Mouse (Mus musculus) neural tube, embryonic 12.5 days (tissue): ENCODE data around the gene Meiob. TPM values are rescaled to one million over a fixed set of nuclear protein-coding genes. Genes with fewer than 3 reads are reported as not detected.

Experiments used
- ATAC-seq: fragments of 200-750 bp; cut with Nextera tagmentation; 2 replicates; pipeline ENCODE4 v1.8.0; 2017; ENCODE audit warnings: low read depth, mild to moderate bottlenecking, moderate TSS enrichment, moderate library complexity; ENCODE audit not compliant: low FRiP score
- H3K27ac ChIP-seq: fragments of 300-500 bp; sonication (generic); 2 replicates; pipeline ENCODE4 v1.5.1; 2016
- H3K27me3 ChIP-seq: fragments of 300-500 bp; sonication (generic); replicated peaks from 2 replicates; pipeline ENCODE4 v1.6.1; 2016; ENCODE audit warnings: mild to moderate bottlenecking
- H3K36me3 ChIP-seq: fragments of 300-500 bp; sonication (generic); 2 replicates; pipeline ENCODE4 v1.6.1; 2016; ENCODE audit warnings: mild to moderate bottlenecking
- H3K4me1 ChIP-seq: fragments of 300-500 bp; sonication (generic); 2 replicates; pipeline ENCODE4 v1.6.1; 2016
- H3K4me2 ChIP-seq: fragments of 300-500 bp; sonication (generic); replicated peaks from 2 replicates; pipeline ENCODE4 v1.6.1; 2016; ENCODE audit warnings: mild to moderate bottlenecking
- H3K4me3 ChIP-seq: fragments of 300-500 bp; sonication (generic); 2 replicates; pipeline ENCODE4 v1.5.1; 2016
- H3K9ac ChIP-seq: fragments of 300-500 bp; sonication (generic); 2 replicates; pipeline ENCODE4 v1.6.1; 2016; ENCODE audit warnings: mild to moderate bottlenecking
- H3K9me3 ChIP-seq: fragments of 300-500 bp; sonication (generic); 2 replicates; pipeline ENCODE4 v1.6.1; 2016; ENCODE audit warnings: mild to moderate bottlenecking
- WGBS: fragments of 180-500 bp; shearing (Covaris S2); methylation state at CpG from one replicate; pipeline ENCODE4 v1.1.7; 2016; 5-methylcytosine and 5-hydroxymethylcytosine counted together
- polyA plus RNA-seq: library from polyadenylated mRNA; unstranded; fragments of >200 nt; fragmentation: Nextera tagmentation; extraction: Ambion mirVana; gene quantifications from 2 replicates; pipeline ENCODE4 v1.2.1, GENCODE M21; 2016

The Meiob gene
- polyA plus RNA-seq, 1 experiment from 2014 or later: not detected

DNA sequence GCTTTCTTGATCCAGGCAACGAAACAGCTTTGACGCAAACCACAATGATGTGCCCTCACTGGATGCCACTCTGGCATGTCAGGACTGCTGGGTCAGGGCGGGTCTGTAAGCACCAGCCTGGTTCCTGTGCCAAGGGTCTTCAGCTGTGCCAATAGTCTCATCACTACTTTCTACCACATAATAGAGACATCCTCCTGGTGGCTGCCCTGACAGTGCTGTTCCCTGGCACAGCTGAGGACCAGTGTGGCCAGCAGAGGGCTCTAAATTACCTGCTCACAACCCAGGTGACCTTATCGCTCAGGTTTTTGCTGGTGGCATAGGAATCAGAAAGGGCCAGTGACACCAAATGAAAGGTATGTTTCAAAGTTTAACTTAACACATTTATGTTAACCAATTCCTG is 37.0 kb downstream of the Meiob start:
- Histone ChIP-seq H3K36me3 (no peaks in the 10 kb centered on the region), H3K4me1 (no peaks in the 10 kb centered on the region), H3K27me3 (peaks cover 3% of the 10 kb centered on the region; the same call in 1 of the 2 replicates), H3K9ac (no peak overlapping the region), H3K27ac (no peak overlapping the region), H3K9me3 (no peaks in the 10 kb centered on the region), H3K4me2 (no peak overlapping the region), H3K4me3 (no peak overlapping the region)
- 51% methylated on average over 4 of the region's 4 CpGs for WGBS
- ATAC-seq: no peak

DNA sequence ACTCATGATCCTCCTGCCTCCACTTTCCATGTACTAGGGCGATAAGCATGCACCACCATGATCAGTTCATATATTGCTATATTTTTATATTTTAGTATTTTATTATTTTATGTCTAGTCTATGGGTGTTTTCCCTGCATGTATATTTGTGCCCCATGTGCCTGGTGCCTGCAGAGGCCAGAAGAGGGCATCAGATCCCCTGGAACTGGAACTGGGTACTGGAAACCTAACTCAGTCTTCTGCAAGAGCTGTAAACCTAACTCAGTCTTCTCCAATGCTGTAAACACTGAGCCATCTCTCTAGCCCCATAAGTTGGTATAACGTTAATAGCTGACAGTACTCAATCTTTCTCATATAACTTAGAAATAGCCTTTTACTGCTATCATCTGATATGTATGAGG is 38.5 kb downstream of the Meiob start:
- H3K9ac ChIP-seq: no peak overlapping the region
- no peaks in the 10 kb centered on the region for H3K36me3 ChIP-seq
- peaks cover 3% of the 10 kb centered on the region; the same call in 1 of the 2 replicates for H3K27me3 ChIP-seq
- no peak overlapping the region for H3K4me3 ChIP-seq
- no peak for ATAC-seq
- no peak overlapping the region for H3K4me2 ChIP-seq
- H3K4me1 ChIP-seq: no peaks in the 10 kb centered on the region
- no peaks in the 10 kb centered on the region for H3K9me3 ChIP-seq
- 50% methylated on average over 2 of the region's 2 CpGs for WGBS
- H3K27ac ChIP-seq: no peak overlapping the region

DNA sequence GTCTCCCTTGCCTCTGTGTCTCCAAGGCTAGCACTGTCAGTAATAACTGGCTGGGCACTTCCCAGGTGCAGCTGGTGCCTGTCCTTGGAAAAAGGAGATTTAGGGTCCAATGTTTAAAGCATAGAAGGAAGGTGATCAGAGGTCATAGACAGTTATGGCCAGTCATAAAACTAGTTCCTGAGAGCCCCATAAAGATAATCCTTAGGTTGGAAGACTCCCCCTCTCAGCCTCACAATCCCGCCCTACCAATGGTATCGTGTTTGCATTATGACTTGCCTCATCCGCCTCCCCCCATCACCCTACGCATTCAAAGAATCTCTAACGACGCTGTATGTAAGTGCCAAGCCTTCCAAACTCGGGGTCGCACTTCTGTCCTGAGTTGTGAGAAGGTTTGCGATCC is 40.4 kb downstream of the Meiob start:
- H3K27ac ChIP-seq: no peak overlapping the region
- no peak for ATAC-seq
- H3K4me1 ChIP-seq: peaks cover 6% of the 10 kb centered on the region; the same call in 1 of the 2 replicates
- H3K36me3 ChIP-seq: no peaks in the 10 kb centered on the region
- H3K9ac ChIP-seq: no peak overlapping the region
- H3K4me2 ChIP-seq: no peak overlapping the region
- peaks cover 3% of the 10 kb centered on the region; the same call in 1 of the 2 replicates for H3K27me3 ChIP-seq
- no peak overlapping the region for H3K4me3 ChIP-seq
- H3K9me3 ChIP-seq: no peaks in the 10 kb centered on the region
- 44% methylated on average over 9 of the region's 9 CpGs for WGBS

DNA sequence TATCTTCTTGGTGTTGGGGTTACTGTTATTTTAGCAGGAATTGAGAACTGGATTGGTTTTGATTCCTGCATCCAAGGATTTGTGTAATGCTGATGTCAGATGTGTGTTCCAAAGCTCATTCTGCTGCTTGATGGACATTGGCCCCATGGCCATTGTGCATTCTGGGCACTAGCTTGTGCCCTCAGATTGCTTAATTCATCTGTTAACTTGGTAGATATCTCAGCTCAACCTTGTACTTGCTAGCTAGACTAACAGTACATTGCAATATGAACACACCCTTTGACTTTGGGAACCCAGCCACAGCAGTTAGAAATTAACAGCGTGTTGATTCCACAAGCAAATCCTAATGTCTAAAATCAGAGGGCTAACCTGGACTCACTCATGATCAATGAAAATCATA is 43.3 kb downstream of the Meiob start:
- WGBS: 98% methylated on average over 1 of the region's 1 CpGs
- ATAC-seq: no peak

DNA sequence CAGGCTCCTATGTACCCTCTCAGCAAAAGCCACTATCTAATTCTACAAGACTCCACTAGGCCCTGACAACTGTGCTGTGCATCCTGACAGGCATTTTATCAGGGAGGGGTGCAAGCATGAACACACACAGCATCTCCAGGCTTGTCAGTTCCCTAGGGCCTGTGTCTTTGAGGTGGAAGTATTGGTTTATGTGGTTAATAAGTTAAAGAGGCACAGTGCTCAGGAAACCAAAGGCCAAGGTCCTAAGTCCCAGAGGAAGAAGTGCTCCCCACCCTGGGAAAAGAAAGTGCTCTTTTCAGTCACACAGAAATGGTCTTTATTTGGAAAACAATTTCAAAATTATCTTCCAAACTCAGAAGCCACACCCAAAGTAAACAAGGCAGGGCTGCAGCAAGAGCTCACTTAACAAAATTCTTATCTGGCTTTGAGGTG is 44.5 kb downstream of the Meiob start:
- H3K9ac ChIP-seq: no peak overlapping the region
- no peak for ATAC-seq
- H3K9me3 ChIP-seq: no peaks in the 10 kb centered on the region
- H3K4me2 ChIP-seq: peak overlapping the region; percentile 92
- peaks cover 4% of the 10 kb centered on the region; the same call in 1 of the 2 replicates for H3K27me3 ChIP-seq
- no peak overlapping the region for H3K4me3 ChIP-seq
- H3K4me1 ChIP-seq: peaks cover 17% of the 10 kb centered on the region; the same call in 1 of the 2 replicates
- H3K27ac ChIP-seq: no peak overlapping the region
- peaks cover 5% of the 10 kb centered on the region for H3K36me3 ChIP-seq

More for the DNA sequence above, 43.3 kb downstream of the Meiob start:
- Histone ChIP-seq H3K36me3 (no peaks in the 10 kb centered on the region), H3K4me1 (peaks cover 17% of the 10 kb centered on the region; the same call in 1 of the 2 replicates), H3K4me3 (no peak overlapping the region), H3K27ac (no peak overlapping the region), H3K4me2 (no peak overlapping the region), H3K27me3 (peaks cover 4% of the 10 kb centered on the region; the same call in 1 of the 2 replicates), H3K9ac (no peak overlapping the region), H3K9me3 (no peaks in the 10 kb centered on the region)

DNA sequence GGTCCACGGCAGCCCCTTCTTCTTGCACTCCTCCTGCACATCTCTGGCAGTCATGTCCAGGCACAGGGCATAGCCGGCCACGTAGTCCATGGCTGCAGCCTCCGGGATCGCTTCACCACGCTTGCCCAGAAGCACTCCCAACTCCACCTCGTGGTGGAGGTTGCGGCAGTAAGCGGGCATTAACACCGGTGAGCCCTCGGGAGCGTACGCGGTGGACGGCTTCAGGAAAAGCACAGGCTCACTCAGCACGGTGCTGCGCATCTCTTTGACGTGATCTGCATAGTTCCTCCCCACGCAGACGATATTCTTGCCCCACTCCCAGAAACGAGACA is 45.6 kb downstream of the Meiob start:
- H3K4me2 ChIP-seq: peak overlapping the region; percentile 92
- H3K36me3 ChIP-seq: peaks cover 7% of the 10 kb centered on the region
- peak overlapping the region; percentile 78 for H3K4me3 ChIP-seq
- H3K27me3 ChIP-seq: peaks cover 4% of the 10 kb centered on the region; the same call in 1 of the 2 replicates
- H3K9me3 ChIP-seq: no peaks in the 10 kb centered on the region
- no peak overlapping the region for H3K27ac ChIP-seq
- peaks cover 17% of the 10 kb centered on the region; the same call in 1 of the 2 replicates for H3K4me1 ChIP-seq
- peak overlapping the region; percentile 77 for H3K9ac ChIP-seq
- WGBS: under 1% methylated on average over 21 of the region's 21 CpGs
- ATAC-seq: peak; percentile 73

DNA sequence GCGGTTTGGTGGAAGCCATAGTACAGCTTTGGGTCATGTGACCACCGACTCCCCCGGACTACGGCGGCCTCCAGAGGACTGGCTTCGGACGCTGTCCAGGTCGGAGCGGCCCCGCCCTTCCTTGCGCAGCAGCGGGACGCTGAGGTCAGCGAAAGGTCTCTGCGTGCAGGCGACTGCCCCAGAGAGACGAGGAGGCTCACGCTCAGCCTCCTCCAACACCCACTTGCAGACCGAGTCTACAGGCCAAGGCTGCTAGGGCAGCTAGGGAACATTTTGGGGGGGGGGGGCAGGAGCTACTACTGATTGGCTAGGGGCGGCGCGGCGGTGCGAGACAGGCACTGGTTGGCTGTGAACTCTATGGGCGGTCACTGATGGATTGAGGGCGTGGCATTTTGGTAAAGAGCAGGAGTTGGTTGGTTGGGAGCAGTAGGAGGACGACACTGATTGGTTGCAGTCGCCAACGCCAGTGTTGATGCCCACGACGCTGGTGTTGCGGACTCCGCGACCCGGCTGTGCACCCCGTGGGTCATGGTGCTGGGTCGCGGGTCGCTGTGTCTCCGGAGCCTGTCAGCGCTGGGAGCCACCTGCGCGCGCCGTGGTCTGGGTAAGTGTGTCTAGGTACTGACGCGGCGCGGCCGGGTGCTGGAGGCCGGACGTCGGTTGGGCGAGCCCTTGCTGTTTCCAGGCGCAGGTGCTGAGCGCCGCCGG is 46.1 kb downstream of the Meiob start, which contains the start of gene Fahd1:
TSS of gene Fahd1 (minus strand) at position 300 of the 708 bp plus-strand sequence.
- peaks cover 7% of the 10 kb centered on the region for H3K36me3 ChIP-seq
- peaks cover 17% of the 10 kb centered on the region; the same call in 1 of the 2 replicates for H3K4me1 ChIP-seq
- peaks cover 4% of the 10 kb centered on the region; the same call in 1 of the 2 replicates for H3K27me3 ChIP-seq
- H3K9me3 ChIP-seq: no peaks in the 10 kb centered on the region
- H3K9ac ChIP-seq: peak within 1 kb of the TSS; percentile 77
- peak within 1 kb of the TSS; percentile 84 for H3K27ac ChIP-seq
- peak; percentile 100 for ATAC-seq
- peak within 1 kb of the TSS; percentile 92 for H3K4me2 ChIP-seq
- H3K4me3 ChIP-seq: peak within 1 kb of the TSS; percentile 78
- WGBS: under 1% methylated on average over 58 of the region's 58 CpGs

DNA sequence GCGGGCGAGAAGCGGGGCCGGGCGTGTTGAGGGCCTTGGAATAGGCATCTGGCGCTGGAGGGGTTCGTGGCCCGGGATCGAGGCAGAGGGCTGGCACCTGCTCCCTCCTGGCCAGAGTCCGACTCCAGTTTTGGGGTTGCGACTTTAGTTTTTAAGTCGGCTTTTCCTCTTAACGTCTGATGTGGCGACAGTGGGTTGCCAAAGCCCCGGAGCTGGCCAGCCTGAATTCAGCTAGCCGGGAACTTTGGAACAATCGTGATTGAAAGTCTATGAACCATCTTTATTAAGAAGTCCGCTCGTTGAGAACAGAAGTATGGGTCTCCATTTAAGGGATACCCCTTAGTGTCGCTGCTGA is 46.7 kb downstream of the Meiob start:
- 2% methylated on average over 20 of the region's 20 CpGs for WGBS
- Histone ChIP-seq H3K4me2 (peak overlapping the region; percentile 92), H3K36me3 (peaks cover 7% of the 10 kb centered on the region), H3K4me1 (peaks cover 17% of the 10 kb centered on the region; the same call in 1 of the 2 replicates), H3K27me3 (peaks cover 4% of the 10 kb centered on the region; the same call in 1 of the 2 replicates), H3K27ac (no peak overlapping the region; the same call in 1 of the 2 replicates), H3K9me3 (no peaks in the 10 kb centered on the region), H3K4me3 (peak overlapping the region; percentile 78), H3K9ac (peak overlapping the region; percentile 67)
- ATAC-seq: no peak; the same call in 1 of the 2 replicates

DNA sequence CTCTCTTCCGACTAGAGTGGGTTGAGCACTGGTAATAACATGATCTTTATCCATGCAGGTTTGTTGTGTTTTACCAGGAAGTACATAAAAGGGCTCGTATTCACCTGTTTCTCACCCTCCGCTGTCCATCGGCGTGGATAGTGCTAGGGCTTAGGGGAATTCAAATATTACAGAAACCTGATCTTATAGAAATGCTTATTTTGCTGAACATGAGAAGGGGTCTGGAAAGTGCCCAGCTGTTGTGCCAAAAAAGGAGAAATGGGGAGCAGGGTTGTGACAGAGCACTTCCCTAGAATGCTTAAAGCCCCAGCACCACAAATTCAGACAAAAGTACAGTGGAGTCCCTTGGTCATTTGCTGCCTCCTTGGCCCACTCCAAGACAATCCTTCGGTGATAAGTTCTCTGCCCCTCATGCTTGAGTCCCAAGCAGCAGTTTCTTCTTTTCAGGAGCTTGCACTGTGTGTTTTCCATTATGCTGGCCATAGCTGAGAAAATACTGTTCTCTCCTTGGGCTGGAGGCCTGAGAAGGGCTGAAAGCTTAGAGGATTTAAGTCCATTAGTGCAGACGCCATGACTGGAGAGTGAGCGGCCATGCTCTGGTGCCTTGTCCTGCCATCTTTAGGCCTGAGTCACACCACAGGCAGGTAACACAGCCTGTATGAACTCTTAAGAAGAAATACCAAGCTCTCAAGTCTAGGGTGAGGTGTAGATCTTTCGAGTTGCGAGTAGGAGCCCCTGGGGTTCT is 47.5 kb downstream of the Meiob start:
- peak overlapping the region; percentile 92 for H3K4me2 ChIP-seq
- H3K4me1 ChIP-seq: peaks cover 17% of the 10 kb centered on the region; the same call in 1 of the 2 replicates
- WGBS: 85% methylated on average over 10 of the region's 10 CpGs
- peaks cover 9% of the 10 kb centered on the region for H3K36me3 ChIP-seq
- H3K4me3 ChIP-seq: peak overlapping the region; percentile 78; the same call in 1 of the 2 replicates
- ATAC-seq: no peak
- no peak overlapping the region for H3K9ac ChIP-seq
- no peak overlapping the region for H3K27ac ChIP-seq
- peaks cover 4% of the 10 kb centered on the region; the same call in 1 of the 2 replicates for H3K27me3 ChIP-seq
- H3K9me3 ChIP-seq: no peaks in the 10 kb centered on the region

DNA sequence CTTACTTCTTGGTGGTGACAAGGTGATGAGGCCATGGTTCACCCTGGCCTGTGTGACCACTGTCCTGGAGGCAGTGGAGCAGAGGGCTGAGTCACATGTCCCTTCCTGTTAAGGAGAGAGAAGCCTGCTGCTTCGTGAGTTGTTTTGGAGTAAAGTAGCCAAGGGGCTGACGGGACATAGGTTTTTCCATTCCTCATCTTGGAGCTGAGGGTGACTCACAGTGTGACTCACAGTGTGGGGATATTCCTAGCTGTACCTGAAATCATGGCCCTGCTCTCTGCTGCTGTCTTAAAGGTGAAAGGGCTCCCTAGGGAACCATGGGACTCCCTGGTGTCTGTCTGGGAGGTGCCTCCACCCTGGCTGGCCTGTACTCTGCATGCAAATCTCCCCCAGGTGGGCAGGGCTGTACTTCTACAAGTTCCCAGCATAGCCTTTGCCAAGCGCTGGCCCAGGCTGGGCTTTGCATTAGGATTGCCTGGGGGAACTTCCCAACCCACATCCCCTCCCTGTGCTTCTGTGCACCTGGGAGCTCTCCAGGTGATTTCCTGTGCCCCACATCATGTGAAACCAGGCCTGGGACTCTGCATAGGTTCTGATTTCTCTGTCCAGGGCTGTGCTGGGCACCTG is 51.9 kb downstream of the Meiob start:
- no peak for ATAC-seq
- Histone ChIP-seq H3K36me3 (peaks cover 33% of the 10 kb centered on the region), H3K4me1 (peaks cover 7% of the 10 kb centered on the region; the same call in 1 of the 2 replicates), H3K4me3 (no peak overlapping the region), H3K27ac (no peak overlapping the region), H3K9me3 (no peaks in the 10 kb centered on the region), H3K4me2 (no peak overlapping the region), H3K9ac (no peak overlapping the region), H3K27me3 (peaks cover 4% of the 10 kb centered on the region; the same call in 1 of the 2 replicates)
- WGBS: 92% methylated on average over 3 of the region's 3 CpGs

DNA sequence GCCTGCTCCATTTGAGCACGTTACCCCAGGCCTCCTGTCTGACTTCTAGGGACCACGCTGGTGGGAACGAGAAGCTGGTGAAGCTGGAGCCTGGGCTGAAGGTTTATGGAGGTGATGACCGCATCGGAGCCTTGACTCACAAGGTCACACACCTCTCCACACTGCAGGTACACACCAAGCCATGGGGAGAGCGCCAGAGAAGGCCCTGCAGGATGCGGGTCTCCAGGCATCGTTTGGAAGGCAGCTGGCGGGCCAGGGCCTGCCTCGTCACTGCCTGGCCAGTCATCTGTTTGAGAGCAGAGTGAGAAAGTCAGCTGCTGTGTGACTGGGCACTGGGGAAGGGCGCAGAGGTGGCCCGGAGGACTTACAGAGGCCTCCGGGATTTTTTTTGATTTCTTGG is 52.5 kb downstream of the Meiob start:
- H3K36me3 ChIP-seq: peaks cover 39% of the 10 kb centered on the region

More for the DNA sequence above, 52.5 kb downstream of the Meiob start:
- no peaks in the 10 kb centered on the region for H3K9me3 ChIP-seq
- no peak overlapping the region for H3K27ac ChIP-seq
- H3K4me2 ChIP-seq: no peak overlapping the region
- 93% methylated on average over 13 of the region's 13 CpGs for WGBS
- no peak for ATAC-seq
- no peak overlapping the region for H3K9ac ChIP-seq
- peaks cover under 1% of the 10 kb centered on the region; the same call in 1 of the 2 replicates for H3K4me1 ChIP-seq
- peaks cover 3% of the 10 kb centered on the region; the same call in 1 of the 2 replicates for H3K27me3 ChIP-seq
- H3K4me3 ChIP-seq: no peak overlapping the region
